Mouse (Mus musculus) kidney, adult 10 weeks (tissue): ENCODE measurements around the gene Mfsd11. TPM values are rescaled to one million over a fixed set of nuclear protein-coding genes. Genes with fewer than 3 reads are reported as not detected.

Experiments used
- polyA plus RNA-seq: library from polyadenylated mRNA; stranded (reverse); fragments of 350-450 nt; fragmentation: Illumina TruSeq; extraction: RNeasy Lipid Tissue Mini Kit (QIAGEN cat#74804); gene quantifications from one replicate; pipeline ENCODE4 v1.2.3, GENCODE M21; 2014; ENCODE audit warnings: low read depth, low replicate concordance

Gene Mfsd11
- polyA plus RNA-seq = 31.9 TPM

DNA sequence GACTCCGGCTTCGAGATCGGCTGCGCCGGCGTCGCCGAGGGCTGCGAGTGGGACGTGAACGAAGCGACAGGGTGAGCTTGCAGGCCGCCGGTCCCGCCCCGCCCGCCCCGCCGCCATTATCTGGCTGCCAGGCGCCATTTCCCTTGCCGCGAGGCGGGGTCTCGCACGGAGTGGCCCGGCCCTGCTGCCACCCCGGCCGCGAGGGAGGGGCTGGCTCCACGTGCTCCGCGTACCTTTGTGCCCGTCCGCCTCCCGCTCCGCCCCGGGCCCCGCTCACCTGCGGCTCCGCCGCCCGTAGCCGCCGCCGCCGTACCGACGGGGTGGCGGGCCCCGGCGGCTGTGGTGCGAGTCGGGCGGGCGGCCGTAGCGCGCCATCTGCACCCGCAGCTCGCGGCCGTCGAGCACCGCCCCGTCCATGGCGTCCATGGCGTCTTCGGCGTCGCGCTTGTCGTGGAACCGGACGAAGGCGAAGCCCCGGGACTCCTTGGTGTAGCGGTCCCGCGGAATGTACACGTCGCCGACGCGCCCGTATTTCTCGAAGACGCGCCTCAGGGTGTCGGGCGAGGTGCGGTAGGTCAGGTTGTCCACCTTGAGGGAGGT is at the start of gene Mfsd11:
Mfsd11 (plus strand) TSS at position 150 of the 600 bp plus-strand sequence.

GRCm38 (mm10) chr11:116827534-116828165 is 24.6 kb upstream of the Mfsd11 start, which contains the start of gene Mxra7:
Gene Mxra7 (minus strand): TSS chr11:116828046.

DNA sequence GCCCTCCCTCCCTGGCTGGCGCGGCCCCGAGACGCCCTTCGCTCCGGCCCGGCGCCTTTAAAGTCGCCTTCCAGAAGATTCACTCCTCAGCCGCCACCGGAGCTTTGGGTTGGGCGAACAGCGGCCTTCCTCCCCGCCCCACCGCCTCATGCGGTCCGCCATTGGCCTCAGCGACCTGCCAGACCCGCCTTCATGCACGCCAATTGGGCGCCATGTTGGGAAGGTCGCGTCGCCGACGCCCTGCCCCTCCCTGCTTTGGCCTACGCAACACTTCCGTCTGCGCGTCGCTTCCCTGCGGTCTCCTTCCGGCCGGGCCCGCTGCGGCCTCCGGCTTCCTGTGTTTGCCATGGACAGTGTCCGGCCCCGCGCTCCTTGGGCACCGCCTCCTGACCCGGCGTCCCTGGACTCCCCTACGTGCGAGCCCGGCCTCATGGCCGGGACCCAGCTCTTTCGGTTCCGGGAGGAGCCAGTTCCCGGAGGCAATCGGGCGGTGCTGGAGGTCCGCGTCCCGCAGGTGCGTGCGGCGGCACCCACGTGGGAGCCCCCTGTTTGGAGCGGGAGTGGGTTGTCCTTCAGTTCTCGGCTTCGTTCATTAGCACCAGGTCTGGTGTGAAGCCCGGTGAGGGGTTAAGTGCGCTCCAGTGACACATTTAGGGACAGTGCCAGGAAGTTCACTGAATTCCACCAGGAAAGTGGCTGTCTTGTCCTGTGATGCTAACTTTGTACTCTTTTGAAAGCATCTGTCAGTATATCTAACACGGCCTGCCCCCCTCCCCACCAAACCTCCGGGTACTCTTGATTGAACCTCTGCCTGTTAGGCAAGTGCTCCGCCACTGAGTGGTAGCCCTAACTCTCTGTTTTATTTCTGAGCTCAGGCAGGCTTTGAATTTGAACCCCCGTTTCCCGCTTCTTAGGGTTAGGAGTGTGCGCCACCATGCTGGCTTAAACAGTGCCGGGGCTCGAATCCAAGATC is 8.7 kb upstream of the Mfsd11 start, which contains the start of the genes Mettl23 and Jmjd6:
Mettl23 (plus strand) TSS at position 18 of the 973 bp plus-strand sequence.
Jmjd6 (minus strand) TSS at position 189 of the 973 bp plus-strand sequence.

GRCm38 (mm10) chr11:116852891-116853511 is 761 bp downstream of the Mfsd11 start, which contains the start of gene Srsf2:
Gene Srsf2 (minus strand): TSS chr11:116853094.

GRCm38 (mm10) chr11:116918323-116919185 is 66.3 kb downstream of the Mfsd11 start, which contains the start of gene Mgat5b:
Gene Mgat5b (plus strand): TSS chr11:116918863.

Other genes starting within 250 kb of the Mfsd11 start
- 0.20 TPM for gene Rhbdf2, start 225.4 kb upstream of the Mfsd11 start, polyA plus RNA-seq
- not detected for gene Prcd, start 198.9 kb upstream of the Mfsd11 start, polyA plus RNA-seq
- gene Cygb, start 198.1 kb upstream of the Mfsd11 start, polyA plus RNA-seq = 0.24 TPM
- gene St6galnac1, start 76.9 kb upstream of the Mfsd11 start, polyA plus RNA-seq = not detected
- 6.0 TPM for gene Mxra7, start 24.4 kb upstream of the Mfsd11 start, polyA plus RNA-seq
- gene Mettl23, start 9.2 kb upstream of the Mfsd11 start, polyA plus RNA-seq = 60.9 TPM
- 8.4 TPM for gene Jmjd6, start 9.0 kb upstream of the Mfsd11 start, polyA plus RNA-seq
- gene Srsf2, start 654 bp downstream of the Mfsd11 start, polyA plus RNA-seq = 336 TPM
- gene Mgat5b, start 66.4 kb downstream of the Mfsd11 start, polyA plus RNA-seq = not detected